Mouse (Mus musculus): ENCODE measurements around the gene Slc35c2. TPM values are rescaled to one million over a fixed set of nuclear protein-coding genes. Genes with fewer than 3 reads are reported as not detected.

The Slc35c2 gene
- polyA plus RNA-seq, 1 experiment = 53.6 TPM

GRCm38 (mm10) chr2:165316204-165316603, 28.5 kb upstream of the Slc35c2 start:
- peaks cover 36% of the 10 kb centered on the region for H3K4me1 ChIP-seq (ENCODE audit: control insufficient read depth, insufficient read depth, low read length)
- H3K27ac ChIP-seq (ENCODE audit: insufficient read depth, low read length) = peak overlapping the region; percentile 57
- TF ChIP-seq POLR2A (IDR thresholded peaks at IDR 0.05; ENCODE audit: extremely low read depth, insufficient read depth, low read length) = no peak
- no peak for TF ChIP-seq CTCF (IDR thresholded peaks at IDR 0.05; ENCODE audit: extremely low read depth, insufficient read depth, low read length)
- H3K4me3 ChIP-seq (ENCODE audit: insufficient read depth, low read length) = no peak overlapping the region

GRCm38 (mm10) chr2:165314197-165314596, 26.5 kb upstream of the Slc35c2 start:
- Histone ChIP-seq H3K4me3 (ENCODE audit: insufficient read depth, low read length) (no peak overlapping the region), H3K4me1 (ENCODE audit: control insufficient read depth, insufficient read depth, low read length) (peaks cover 23% of the 10 kb centered on the region), H3K27ac (ENCODE audit: insufficient read depth, low read length) (no peak overlapping the region)
- no peak for TF ChIP-seq POLR2A (IDR thresholded peaks at IDR 0.05; ENCODE audit: extremely low read depth, insufficient read depth, low read length)
- no peak for TF ChIP-seq CTCF (IDR thresholded peaks at IDR 0.05; ENCODE audit: extremely low read depth, insufficient read depth, low read length)

GRCm38 (mm10) chr2:165312381-165312780, 24.7 kb upstream of the Slc35c2 start:
- TF ChIP-seq CTCF (IDR thresholded peaks at IDR 0.05; ENCODE audit: extremely low read depth, insufficient read depth, low read length) (no peak), POLR2A (IDR thresholded peaks at IDR 0.05; ENCODE audit: extremely low read depth, insufficient read depth, low read length) (no peak)
- Histone ChIP-seq H3K27ac (ENCODE audit: insufficient read depth, low read length) (no peak overlapping the region), H3K4me3 (ENCODE audit: insufficient read depth, low read length) (no peak overlapping the region), H3K4me1 (ENCODE audit: control insufficient read depth, insufficient read depth, low read length) (peaks cover 10% of the 10 kb centered on the region)

- TF ChIP-seq CTCF (IDR thresholded peaks at IDR 0.05; ENCODE audit: extremely low read depth, insufficient read depth, low read length) (no peak), POLR2A (IDR thresholded peaks at IDR 0.05; ENCODE audit: extremely low read depth, insufficient read depth, low read length) (no peak)
- H3K4me1 ChIP-seq (ENCODE audit: control insufficient read depth, insufficient read depth, low read length) = peaks cover 4% of the 10 kb centered on the region
- H3K27ac ChIP-seq (ENCODE audit: insufficient read depth, low read length) = no peak overlapping the region
- no peak overlapping the region for H3K4me3 ChIP-seq (ENCODE audit: insufficient read depth, low read length)
Observed at GRCm38 (mm10) chr2:165311577-165311976, 23.9 kb upstream of the Slc35c2 start.

- no peaks in the 10 kb centered on the region for H3K4me1 ChIP-seq (ENCODE audit: control insufficient read depth, insufficient read depth, low read length)
Observed at GRCm38 (mm10) chr2:165310818-165311425, 23.3 kb upstream of the Slc35c2 start.

GRCm38 (mm10) chr2:165307801-165308200, 20.1 kb upstream of the Slc35c2 start:
- Histone ChIP-seq H3K4me3 (ENCODE audit: insufficient read depth, low read length) (no peak overlapping the region), H3K4me1 (ENCODE audit: control insufficient read depth, insufficient read depth, low read length) (no peaks in the 10 kb centered on the region), H3K27ac (ENCODE audit: insufficient read depth, low read length) (no peak overlapping the region)
- TF ChIP-seq CTCF (IDR thresholded peaks at IDR 0.05; ENCODE audit: extremely low read depth, insufficient read depth, low read length) (no peak), POLR2A (IDR thresholded peaks at IDR 0.05; ENCODE audit: extremely low read depth, insufficient read depth, low read length) (no peak)

More at GRCm38 (mm10) chr2:165310818-165311425, 23.3 kb upstream of the Slc35c2 start:
- no peak for TF ChIP-seq POLR2A (IDR thresholded peaks at IDR 0.05; ENCODE audit: extremely low read depth, insufficient read depth, low read length)
- TF ChIP-seq CTCF (IDR thresholded peaks at IDR 0.05; ENCODE audit: extremely low read depth, insufficient read depth, low read length) = no peak
- Histone ChIP-seq H3K27ac (ENCODE audit: insufficient read depth, low read length) (no peak overlapping the region), H3K4me3 (ENCODE audit: insufficient read depth, low read length) (no peak overlapping the region)

GRCm38 (mm10) chr2:165305438-165305837, 17.8 kb upstream of the Slc35c2 start:
- TF ChIP-seq CTCF (IDR thresholded peaks at IDR 0.05; ENCODE audit: extremely low read depth, insufficient read depth, low read length) = no peak
- TF ChIP-seq POLR2A (IDR thresholded peaks at IDR 0.05; ENCODE audit: extremely low read depth, insufficient read depth, low read length) = no peak
- Histone ChIP-seq H3K4me3 (ENCODE audit: insufficient read depth, low read length) (no peak overlapping the region), H3K27ac (ENCODE audit: insufficient read depth, low read length) (no peak overlapping the region), H3K4me1 (ENCODE audit: control insufficient read depth, insufficient read depth, low read length) (0 out of 2 replicates have a peak, but pooled peaks cover 2% of the 10 kb centered on the region)

- no peak overlapping the region for H3K27ac ChIP-seq (ENCODE audit: insufficient read depth, low read length)
- 0 out of 2 replicates have a peak, but pooled peaks cover 2% of the 10 kb centered on the region for H3K4me1 ChIP-seq (ENCODE audit: control insufficient read depth, insufficient read depth, low read length)
- no peak overlapping the region for H3K4me3 ChIP-seq (ENCODE audit: insufficient read depth, low read length)
- no peak for TF ChIP-seq CTCF (IDR thresholded peaks at IDR 0.05; ENCODE audit: extremely low read depth, insufficient read depth, low read length)
- TF ChIP-seq POLR2A (IDR thresholded peaks at IDR 0.05; ENCODE audit: extremely low read depth, insufficient read depth, low read length) = no peak
Observed at GRCm38 (mm10) chr2:165304819-165305218, 17.1 kb upstream of the Slc35c2 start.

- no peak overlapping the region for H3K27ac ChIP-seq (ENCODE audit: insufficient read depth, low read length)
- H3K4me3 ChIP-seq (ENCODE audit: insufficient read depth, low read length) = no peak overlapping the region
- TF ChIP-seq CTCF (IDR thresholded peaks at IDR 0.05; ENCODE audit: extremely low read depth, insufficient read depth, low read length) (no peak), POLR2A (IDR thresholded peaks at IDR 0.05; ENCODE audit: extremely low read depth, insufficient read depth, low read length) (no peak)
- H3K4me1 ChIP-seq (ENCODE audit: control insufficient read depth, insufficient read depth, low read length) = 0 out of 2 replicates have a peak, but pooled peaks cover 2% of the 10 kb centered on the region
Observed at GRCm38 (mm10) chr2:165303354-165304012, 15.8 kb upstream of the Slc35c2 start.

GRCm38 (mm10) chr2:165301409-165301808, 13.7 kb upstream of the Slc35c2 start:
- no peak overlapping the region for H3K27ac ChIP-seq (ENCODE audit: insufficient read depth, low read length)
- H3K4me1 ChIP-seq (ENCODE audit: control insufficient read depth, insufficient read depth, low read length) = 0 out of 2 replicates have a peak, but pooled peaks cover 2% of the 10 kb centered on the region

More at GRCm38 (mm10) chr2:165301409-165301808, 13.7 kb upstream of the Slc35c2 start:
- TF ChIP-seq CTCF (IDR thresholded peaks at IDR 0.05; ENCODE audit: extremely low read depth, insufficient read depth, low read length) = no peak
- no peak for TF ChIP-seq POLR2A (IDR thresholded peaks at IDR 0.05; ENCODE audit: extremely low read depth, insufficient read depth, low read length)
- no peak overlapping the region for H3K4me3 ChIP-seq (ENCODE audit: insufficient read depth, low read length)

All from cortical plate, adult 2 months (tissue).